Mouse (Mus musculus): ENCODE measurements around the gene Ddx25.

Ddx25 gene

DNA sequence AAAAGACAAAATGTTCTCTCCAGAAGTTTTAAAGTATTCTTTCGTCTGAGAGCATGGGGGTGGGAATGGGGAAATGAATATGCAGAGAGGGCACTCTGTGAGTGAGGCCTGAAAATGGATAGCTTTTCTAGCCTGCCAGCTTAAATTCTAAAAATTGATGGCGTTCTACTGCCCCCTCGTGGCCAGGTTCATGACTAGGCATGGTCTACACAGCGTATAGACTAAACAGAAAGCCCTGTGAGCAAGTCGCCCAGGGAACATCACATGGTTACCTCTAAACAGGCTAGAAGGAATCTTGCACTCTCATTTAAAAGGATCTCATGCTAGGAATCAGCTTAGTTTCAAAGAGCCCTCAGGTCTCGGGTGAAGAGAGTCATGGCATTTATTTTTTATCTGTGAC lies 16.8 kb downstream of the Ddx25 start:
- peak; percentile 92 for DNase-seq (ENCODE audit: low spot score)

DNA sequence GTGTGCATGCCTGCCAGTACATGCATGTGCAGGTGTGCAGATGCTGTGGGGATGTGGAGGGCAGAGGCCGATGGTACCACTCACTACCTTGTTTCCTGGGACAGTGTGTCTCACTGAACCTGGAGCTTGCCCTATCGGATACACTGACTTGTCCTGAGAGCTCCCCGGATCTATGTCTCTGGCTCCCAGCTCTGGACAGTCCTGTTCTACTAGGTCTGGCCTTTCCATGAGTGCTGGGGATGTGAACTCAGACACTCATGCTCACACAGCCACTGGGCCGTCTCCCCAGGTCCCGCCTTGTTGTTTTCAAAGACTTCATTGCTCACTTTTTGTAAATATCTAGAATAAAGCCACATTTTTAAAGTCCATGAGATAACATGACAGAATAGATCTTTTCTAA lies 17.3 kb downstream of the Ddx25 start:
- DNase-seq (ENCODE audit: low spot score) = peak; percentile 33

DNA sequence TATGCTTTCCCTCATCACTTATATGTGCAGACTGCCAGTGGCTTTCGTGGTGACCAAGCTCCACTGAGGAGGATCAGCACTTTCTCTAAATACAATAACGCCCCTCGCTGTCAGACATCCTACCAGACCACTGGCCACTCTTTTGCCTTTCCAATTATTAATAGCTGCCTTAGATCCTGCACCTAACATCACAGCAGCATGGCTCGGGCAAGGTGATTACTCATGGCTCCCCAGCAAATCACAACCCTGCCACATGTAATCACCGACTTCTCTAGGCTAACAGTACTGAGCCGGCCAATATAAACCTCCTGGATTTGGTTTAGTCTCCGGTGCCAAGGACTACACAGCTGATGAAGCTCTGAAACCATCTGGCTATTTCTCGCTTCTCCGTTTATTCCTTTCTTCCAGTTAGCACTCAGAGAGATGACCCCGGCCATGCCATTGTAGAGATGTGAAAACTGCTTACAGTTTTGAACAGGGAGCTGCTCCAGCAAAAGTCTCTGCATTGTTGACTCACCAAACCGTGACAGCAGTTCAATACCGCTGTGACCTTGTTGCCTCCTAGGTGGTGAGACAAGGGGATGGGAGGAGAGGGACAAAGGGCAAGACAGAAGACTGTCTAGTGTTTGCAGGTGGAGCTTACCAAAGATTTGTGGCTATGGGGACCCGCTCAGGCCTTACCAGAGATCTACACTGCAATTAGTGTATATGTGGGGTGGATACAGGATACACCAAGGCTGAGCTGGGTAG lies 19.2 kb downstream of the Ddx25 start:
- DNase-seq (ENCODE audit: low spot score) = peak; percentile 28

DNA sequence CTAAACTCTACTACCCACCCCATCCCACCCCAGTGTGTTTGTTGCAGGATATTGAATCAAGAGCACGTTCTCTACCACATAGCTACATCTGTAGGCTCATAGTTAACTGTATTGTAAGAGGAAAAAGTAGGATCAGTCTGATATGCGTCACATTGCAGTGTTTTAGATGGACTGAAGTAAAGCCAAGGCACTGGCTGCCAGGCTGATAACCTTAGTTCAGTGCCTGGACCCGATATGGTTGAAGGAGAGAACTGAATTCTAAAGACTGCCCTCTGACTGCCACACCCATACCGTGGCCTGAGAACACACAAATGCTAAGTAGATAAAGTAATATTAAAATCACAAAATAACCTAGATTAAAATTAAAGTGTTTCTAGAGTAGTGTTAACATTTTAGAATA lies 22.5 kb downstream of the Ddx25 start:
- no peak for DNase-seq (ENCODE audit: low spot score)

DNA sequence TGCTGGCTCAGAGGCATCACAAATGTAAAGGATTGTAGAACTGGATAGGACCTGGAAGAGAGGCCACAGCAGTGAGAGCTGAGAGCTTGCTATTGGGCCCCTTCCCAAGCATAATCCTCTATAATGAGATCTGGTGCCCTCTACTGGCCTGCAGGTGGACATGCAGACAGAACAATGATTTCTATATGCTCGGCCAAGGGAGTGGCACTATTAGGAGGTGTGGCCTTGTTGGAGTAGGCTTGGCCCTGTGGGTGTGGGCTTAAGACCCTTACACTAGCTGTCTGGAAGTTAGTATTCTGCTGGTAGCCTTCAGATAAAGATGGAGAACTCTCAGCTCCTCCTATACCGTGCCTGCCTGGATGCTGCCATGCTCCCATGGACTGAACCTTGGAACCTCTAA lies 23.2 kb downstream of the Ddx25 start:
- DNase-seq (ENCODE audit: low spot score) = peak; percentile 65

DNA sequence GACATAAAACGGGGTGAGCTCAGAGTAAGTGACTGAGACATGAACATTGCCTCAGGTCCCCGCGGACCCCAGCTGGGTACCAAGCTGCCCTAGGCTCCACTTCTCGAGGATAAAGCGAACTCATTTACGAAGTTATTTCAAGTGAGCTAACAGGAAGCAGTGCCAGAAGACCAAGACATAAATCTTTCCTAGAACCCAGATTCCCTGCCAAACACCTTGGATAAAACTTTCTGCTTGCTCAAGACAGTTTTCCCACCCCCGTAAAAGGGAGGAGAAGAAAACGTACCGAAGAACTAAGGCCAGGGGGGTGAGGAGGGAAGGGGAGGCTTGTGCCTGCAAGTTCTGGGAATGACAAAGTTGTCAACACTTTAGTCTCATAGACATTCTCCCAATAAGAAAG lies 25.1 kb downstream of the Ddx25 start:
- DNase-seq (ENCODE audit: low spot score) = no peak

DNA sequence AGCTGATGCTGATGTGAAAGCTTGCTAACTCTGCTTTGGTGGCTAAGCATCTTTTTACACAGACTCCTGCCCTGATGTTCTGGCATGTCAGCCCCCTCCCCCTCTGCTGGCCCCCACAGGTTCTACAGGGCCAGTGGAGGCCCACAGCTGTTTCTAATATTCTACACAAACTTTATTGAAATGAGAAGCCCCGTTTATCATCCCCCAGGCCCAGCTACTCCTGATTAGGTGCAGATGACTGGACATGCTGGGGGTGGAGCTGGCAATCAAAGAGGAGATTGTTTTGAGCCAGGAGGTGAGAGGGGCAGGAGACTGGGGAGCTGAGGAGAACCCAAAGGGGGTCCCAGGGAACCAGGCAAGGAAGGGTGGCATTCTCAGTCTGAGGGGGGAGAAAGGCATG lies 28.5 kb downstream of the Ddx25 start:
- DNase-seq (ENCODE audit: low spot score) = no peak

DNA sequence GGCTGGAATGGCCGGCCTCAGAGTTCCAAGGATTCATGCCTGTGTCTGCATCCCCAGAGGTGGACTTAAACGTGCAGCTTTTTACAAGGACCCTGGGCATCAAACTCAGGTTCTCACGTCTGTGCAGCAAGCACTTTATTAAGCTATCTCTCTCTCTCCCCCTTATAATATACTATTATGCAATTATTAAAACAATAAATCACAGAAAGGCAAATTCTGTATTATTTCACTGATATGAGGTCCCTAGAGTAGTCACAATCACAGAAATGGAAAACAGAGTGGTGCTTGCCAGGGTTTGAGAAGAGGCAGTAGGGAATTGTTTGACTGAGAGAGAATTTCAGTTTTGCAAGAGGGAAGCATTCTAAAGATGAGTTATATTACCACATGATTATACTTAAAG lies 29.2 kb downstream of the Ddx25 start:
- no peak for DNase-seq (ENCODE audit: low spot score)

DNA sequence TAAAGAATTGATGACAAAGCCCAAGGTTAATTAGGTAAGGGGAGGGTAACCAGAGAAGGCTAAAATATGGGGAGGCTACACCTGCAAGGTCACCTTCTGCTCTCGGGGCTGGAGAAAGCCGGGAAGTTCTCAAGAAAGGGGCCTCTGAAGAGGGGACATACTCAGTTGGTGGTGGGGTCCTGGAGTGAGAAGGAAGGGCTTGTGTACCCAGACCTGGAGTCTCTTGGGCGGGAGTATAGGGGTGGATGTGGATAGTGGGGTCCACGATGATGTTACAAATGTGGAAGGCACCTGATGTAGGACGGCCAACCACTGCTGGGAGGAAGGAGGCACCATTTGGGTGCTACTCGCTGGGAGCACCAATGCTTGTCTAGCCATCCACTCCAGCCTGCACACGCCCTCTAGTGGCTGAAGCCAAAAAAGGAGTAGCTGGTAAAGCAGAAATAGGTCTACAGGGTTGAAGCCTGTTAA lies 34.4 kb downstream of the Ddx25 start:
- peak; percentile 80 for DNase-seq (ENCODE audit: low spot score)

DNA sequence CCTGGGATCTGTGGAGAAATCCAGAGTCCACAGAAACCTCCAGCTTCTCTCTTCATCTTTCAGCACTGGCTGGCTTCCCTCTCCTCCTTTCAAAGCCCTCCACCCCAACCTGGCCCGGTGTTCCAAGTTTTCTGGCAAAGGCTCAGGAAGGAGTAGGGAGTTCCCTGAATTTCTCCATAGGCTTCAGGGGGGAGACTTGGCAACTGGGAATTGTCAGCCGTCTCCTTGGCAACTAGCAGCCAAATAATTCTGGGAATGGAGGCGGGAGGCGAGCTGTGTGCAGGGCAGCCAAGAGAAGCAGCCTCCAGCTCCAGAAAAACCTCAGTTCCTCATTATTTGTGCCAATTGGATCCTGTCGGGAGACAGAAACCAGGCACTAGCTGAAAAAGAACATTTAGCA lies 34.8 kb downstream of the Ddx25 start:
- DNase-seq (ENCODE audit: low spot score) = no peak

DNA sequence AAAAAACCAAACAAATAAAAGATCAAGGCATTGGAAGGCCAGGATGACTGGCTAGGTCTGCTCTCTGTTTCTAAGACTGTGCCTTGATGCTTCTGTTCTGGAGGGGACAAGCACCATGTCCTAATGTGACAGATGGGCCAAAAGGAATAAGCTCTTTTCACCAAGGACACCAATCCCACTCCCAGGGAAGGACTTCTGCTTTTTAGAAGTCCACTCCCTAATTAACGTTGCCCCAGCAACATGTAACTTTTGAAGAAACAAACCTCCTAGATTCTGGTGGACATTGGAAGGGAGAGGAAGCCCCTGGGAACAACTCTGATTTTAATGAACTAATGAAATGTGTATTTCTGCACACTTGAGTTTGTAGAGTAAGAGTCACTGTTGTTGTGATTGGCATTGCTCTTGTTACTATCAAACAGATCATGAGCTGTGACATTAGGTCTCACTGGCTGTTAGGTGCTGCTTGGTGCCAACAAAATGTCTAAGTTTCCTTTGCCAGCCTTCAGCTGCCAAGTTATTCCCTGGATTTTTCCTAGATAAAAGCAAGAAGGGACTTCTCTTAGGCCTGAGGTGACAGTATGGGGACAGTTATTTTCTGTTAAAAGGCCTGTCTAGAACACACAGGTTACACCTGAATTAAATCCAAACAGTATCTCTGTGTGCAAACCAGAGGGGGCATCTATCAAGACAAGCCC lies 35.4 kb downstream of the Ddx25 start:
- no peak for DNase-seq (ENCODE audit: low spot score)

DNA sequence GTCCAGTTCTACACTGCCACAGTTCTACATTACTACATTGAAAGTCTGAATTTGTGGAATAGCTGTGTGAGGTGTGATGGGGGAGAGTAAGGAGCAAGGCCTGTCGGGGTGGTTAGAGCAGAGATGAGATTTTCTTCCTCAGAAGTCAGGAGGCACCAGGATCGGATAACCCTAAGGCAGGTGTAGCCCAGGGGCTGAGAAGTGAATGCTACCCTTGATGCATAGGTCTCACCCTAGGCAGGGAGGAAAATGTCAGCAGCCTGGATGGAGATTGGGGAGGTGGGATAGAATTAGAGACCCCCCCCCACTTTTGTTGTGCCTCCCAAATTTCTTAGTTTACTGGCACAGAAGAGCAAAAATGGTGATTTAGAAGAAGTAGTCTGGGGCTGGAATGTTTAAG lies 36.1 kb downstream of the Ddx25 start:
- DNase-seq (ENCODE audit: low spot score) = no peak

DNA sequence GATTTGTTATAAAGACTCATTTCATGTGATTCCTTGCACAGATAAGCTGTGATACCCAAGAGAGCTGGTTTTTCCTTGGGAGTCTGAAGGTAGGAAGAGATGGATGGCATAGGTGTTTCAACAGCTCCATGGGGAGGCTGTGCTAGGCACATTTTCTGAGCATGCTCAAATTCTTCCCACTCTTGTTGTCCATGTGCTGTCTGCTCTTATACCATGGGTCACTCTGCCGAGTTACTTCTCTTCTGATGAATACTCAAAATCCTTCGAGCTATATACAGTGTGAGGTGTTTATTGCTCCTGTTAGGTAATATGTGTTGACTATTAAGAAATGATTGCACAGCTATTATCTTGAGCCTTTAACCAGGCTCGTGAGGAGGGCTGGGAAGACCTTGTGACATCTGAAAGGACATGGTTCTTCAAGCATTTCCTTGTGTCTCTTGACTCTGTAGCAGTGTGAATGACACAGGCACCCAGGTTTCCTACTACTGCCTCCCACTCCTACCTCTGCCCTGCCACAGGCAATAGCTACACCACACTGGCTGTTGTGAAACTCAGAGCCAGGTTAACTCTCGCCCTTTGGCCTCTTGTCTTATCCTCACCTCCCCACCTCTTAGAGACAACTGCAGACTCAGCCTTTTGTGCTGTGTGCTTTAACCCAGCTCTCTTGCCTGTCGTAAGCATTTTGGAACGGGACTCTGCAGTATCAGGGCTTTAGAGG lies 37.5 kb downstream of the Ddx25 start:
- no peak for DNase-seq (ENCODE audit: low spot score)

DNA sequence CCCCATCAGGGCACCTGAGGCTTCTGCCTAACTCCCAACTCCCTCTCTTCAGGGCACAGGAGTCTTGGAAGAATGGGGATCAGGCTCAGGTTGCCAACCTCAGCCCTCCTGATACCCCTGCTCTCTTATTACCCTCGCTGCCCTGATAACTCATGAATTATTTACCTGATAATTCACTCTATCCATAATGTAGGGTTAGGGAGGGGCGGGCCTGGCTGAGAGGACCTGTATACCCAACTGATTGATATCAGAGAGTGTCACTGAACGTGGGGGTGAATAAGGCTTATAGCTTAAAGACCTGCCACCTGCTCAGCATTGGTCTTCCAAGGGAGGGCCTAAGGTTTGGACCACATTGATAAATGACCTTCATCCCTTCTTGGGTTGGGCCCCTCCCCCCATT lies 40.2 kb downstream of the Ddx25 start, which contains the start of gene Gm1113:
Gene Gm1113, minus strand, starts transcription at position 101 of the 400 bp plus-strand sequence.
- no peak for DNase-seq (ENCODE audit: low spot score)

DNA sequence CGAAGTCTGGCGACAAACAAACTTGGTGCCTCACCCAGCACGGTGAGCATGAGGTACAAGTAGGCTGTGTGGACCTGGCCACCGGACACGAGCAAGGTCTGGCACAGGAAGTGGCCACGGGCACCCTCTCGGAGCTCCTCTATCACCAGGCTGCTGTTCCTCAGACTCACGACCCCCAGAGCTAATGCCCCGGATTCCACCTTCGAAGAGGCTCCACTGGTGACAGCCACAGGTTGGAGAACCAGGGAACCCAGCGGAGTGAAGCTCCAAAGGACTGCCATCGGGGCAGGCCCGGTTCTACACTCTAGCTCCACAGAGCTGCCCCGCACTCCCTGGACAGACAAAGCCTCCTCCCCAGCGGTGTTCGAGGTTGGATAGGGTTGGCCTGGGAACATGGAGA lies 41.6 kb downstream of the Ddx25 start:
- no peak for DNase-seq (ENCODE audit: low spot score)

DNA sequence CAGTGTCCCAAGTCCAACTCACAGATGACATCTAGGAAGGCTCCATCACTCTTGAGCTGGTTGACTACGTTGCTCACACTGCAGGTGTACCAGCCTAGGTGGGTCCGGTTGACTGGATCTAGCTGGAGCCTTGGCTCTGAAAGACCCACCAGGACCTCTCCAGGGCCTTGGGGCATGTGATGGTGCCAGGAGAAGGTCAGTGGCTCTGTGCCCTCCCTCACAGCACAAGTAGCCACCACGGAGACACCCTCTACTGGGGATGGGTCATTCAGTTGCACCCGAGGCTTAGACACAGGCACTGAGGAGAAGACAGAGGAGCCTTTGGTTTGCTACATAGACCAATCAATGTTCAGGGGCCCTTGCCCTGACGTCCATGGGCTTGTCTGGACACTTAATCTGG lies 42.1 kb downstream of the Ddx25 start:
- DNase-seq (ENCODE audit: low spot score) = no peak

DNA sequence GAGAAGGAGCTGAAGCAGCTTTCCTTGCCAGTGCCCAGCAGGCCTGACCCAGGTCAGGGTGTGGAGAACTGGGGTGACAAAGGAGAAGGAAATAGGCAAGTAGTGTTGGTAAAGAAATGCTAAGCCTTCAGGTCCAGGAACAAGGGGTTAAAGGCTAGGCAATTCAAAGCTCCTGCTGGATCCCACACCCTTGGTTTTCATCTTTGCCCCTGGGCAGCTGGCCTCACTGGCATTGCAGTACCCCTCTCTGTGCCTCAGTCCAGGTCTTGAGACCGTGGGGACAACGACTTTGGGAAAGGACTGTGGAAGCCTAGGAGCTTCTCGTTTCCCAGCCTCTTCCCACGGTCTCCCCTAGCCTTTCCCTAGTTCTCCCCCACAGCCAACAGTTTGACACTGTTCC lies 44.4 kb downstream of the Ddx25 start:
- DNase-seq (ENCODE audit: low spot score) = no peak

DNA sequence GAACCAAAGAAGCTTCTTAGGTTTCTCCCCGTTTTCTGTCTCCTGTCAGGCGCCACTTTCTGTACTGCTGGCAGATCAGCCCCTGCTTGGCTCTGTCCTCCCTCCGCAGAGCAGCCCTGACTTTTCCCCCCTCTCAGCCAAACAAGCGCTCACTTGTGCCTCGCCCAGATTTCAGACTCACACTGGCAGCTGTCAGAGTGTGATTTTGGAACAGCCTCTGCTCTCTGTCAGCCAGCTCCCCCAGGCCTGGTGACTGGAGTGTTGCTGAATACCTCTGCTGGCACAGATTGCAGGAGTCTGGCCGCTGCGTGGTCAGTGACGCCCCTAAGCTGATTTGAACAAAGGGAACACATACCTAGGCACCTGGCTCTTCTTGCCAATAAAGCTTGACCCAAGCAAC lies 50.1 kb downstream of the Ddx25 start:
- no peak for DNase-seq (ENCODE audit: low spot score)

DNA sequence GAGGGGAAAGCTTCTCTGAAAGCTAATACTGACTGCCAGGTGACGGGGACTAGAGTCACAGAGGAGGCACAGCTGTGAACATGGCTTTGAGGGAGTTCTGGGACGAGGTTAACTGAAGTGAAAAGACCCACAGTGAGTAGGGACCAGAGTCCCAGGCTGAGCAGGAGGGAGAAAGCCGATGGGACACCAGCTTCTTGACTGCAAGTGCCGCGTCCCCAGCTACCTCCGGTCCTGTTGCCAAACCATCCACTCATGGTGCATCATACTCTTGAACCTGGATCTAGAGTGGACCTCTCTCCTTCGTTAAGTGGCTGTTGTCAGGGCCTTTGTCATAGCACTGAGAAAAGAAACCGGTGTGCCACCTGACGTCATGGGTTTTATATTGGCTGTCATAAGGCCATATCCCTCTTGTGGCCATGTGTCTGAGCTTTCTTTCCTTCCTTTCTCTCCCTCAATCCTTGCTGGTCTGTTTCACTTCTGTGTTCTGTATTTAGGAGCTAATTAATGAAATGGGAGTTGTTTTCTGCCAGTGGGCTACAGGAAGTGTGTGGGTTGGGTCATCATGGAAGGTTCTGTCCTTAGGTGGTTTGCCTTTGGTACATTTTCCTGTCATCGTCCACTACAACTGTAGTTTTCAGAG lies 55.8 kb downstream of the Ddx25 start:
- no peak for DNase-seq (ENCODE audit: low spot score)

DNA sequence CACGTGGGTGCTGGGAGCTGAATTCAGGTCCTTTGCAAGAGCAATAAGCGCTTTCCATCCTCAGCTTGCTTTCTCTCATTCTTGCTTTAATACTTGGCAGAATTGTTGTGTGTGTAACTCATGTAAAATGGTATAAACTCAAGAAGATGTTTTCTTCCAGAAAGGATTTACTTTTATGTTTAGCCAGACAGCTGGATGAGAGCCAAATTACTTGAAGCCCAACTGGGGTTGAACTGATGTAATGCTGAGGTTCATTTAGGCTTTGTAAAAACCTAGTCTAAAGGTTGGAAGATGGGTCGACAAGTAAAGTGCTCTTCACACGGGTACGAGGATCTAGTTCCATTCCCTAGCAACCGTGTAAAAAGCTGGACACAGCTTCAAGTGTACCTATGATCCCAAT lies 58.4 kb downstream of the Ddx25 start:
- DNase-seq (ENCODE audit: low spot score) = no peak

DNA sequence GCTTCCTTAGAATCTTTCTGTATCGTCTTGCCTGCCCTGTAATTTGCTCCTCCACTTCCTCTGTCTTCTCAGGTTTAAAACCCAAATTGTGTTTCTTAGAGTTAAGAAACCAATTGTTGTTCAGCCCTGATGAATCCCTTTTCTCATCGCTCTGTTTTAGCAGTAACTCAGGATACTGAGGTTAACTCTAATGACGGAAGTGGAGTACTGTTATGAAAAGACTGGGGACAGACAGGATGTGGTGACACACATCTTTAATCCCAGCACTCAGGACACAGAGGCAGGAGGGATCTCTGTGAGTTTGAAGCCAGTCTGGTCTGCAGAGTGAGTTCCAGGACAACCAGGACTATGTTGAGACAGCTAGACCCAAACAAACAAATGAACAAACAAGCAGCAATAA lies 62.9 kb downstream of the Ddx25 start:
- no peak for DNase-seq (ENCODE audit: low spot score)

DNA sequence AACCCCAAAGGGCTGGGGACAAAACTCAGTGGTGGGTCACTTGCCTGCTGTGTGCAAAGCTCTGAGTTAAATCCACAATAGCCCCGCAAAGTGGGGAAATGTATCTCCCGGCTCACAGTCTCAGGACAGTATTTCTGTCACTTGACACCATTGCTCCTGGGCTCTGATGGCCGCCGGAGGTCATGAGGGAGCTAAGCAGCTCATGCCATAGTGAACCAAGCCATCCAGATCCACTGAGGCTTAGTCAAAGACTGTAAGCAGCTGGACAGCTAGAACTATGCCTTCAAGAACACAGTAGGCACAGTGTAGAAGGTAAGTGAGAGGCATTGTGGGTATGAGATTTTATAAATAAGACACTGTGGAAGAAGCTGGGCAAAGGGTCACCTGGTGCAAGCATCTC lies 63.4 kb downstream of the Ddx25 start:
- no peak for DNase-seq (ENCODE audit: low spot score)

DNA sequence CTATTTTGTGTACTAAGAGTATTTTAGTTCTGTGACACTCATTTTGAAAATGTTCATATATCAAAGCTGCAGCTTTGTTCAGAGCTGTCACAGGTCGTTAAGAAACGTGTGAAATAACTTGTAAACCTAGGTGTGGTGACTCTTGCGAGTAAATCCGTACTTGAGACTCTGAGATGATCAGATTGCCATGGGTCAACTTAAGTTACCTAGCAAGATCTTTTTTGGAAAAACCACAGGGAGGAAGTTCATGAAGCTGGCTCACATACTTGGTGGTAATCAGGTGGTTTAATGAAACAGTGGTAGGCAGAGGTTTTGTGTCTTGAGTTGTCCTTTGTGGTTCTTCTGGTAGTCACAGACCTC lies 64.6 kb downstream of the Ddx25 start:
- no peak for DNase-seq (ENCODE audit: low spot score)

Measured in testis, postnatal 10 days (tissue).